Mouse (Mus musculus) cerebellum, adult 2 months (tissue): ENCODE measurements around the gene Ccnq.

Experiments
- CTCF ChIP-seq: fragments of 200-500 bp; IDR thresholded peaks from 2 replicates; pipeline ENCODE4 v1.5.1; 2011; ENCODE audit warnings: low read depth, mild to moderate bottlenecking, control low read depth, low read length, moderate library complexity, borderline replicate concordance; ENCODE audit not compliant: insufficient read depth
- POLR2A ChIP-seq: fragments of 200-500 bp; IDR thresholded peaks from 2 replicates; pipeline ENCODE4 v1.6.1; 2011; ENCODE audit warnings: low read length, control low read depth, borderline replicate concordance; ENCODE audit not compliant: insufficient read depth

GRCm38 (mm10) chr11:78770436-78770835 lies 18.9 kb upstream of the Ccnq start:
- no peak for TF ChIP-seq POLR2A
- TF ChIP-seq CTCF, result no peak
